Mouse (Mus musculus): ENCODE results near the gene Dgkh. TPM values are rescaled to one million over a fixed set of nuclear protein-coding genes. Genes with fewer than 3 reads are reported as not detected.
"Not testable (repeated sequence)": the region's sequence is repeated elsewhere in the genome, so short reads cannot be mapped to it uniquely, and the experiment has no call there.

Gene Dgkh
- polyA plus RNA-seq, 1 experiment, result not detected

GRCm38 (mm10) chr14:78559042-78559441, 173.5 kb downstream of the Dgkh start:
- 87% methylated on average over 8 of the region's 8 CpGs for WGBS
- Histone ChIP-seq H3K4me3 (ENCODE audit: insufficient read depth, low read depth, low read length) (no peak overlapping the region), H3K27ac (ENCODE audit: insufficient read depth, low read depth, low read length) (no peak overlapping the region), H3K4me1 (ENCODE audit: control insufficient read depth, insufficient read depth, low read length) (0 out of 2 replicates have a peak, but pooled peaks cover 4% of the 10 kb centered on the region)
- TF ChIP-seq CTCF (IDR thresholded peaks at IDR 0.05; ENCODE audit: insufficient read depth, low read depth, low read length) (no peak), POLR2A (IDR thresholded peaks at IDR 0.05; ENCODE audit: insufficient read depth, low read depth, low read length) (no peak)

DNA sequence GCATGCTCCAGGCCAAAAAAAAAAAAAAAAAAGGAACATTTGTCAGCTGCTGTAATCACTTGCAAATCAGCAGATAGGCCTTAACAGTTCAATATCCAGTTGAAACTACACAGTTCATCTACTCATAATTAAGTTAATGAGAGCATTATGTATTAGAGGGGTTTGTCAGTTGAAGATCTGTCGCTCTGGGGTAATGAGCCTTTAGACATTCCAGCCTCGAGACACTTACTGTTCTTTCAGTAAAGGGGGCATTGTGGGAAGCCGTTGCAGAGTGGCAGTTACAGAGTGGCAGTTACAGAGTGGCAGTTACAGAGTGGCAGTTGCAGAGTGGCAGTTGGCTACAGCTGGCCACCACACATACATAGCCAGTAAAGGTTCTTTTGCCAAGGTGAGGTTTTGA, 177.7 kb downstream of the Dgkh start:
- not testable (repeated sequence) for H3K4me1 ChIP-seq (ENCODE audit: control insufficient read depth, insufficient read depth, low read length); H3K27ac ChIP-seq (ENCODE audit: insufficient read depth, low read depth, low read length); H3K4me3 ChIP-seq (ENCODE audit: insufficient read depth, low read depth, low read length)
- WGBS, result 39% methylated on average over 3 of the region's 3 CpGs

GRCm38 (mm10) chr14:78553661-78554060, 178.9 kb downstream of the Dgkh start:
- Histone ChIP-seq H3K4me1 (ENCODE audit: control insufficient read depth, insufficient read depth, low read length) (0 out of 2 replicates have a peak, but pooled peaks cover 3% of the 10 kb centered on the region), H3K4me3 (ENCODE audit: insufficient read depth, low read depth, low read length) (no peak overlapping the region), H3K27ac (ENCODE audit: insufficient read depth, low read depth, low read length) (no peak overlapping the region)
- WGBS, result 98% methylated on average over 6 of the region's 6 CpGs
- TF ChIP-seq CTCF (IDR thresholded peaks at IDR 0.05; ENCODE audit: insufficient read depth, low read depth, low read length) (no peak), POLR2A (IDR thresholded peaks at IDR 0.05; ENCODE audit: insufficient read depth, low read depth, low read length) (no peak)

DNA sequence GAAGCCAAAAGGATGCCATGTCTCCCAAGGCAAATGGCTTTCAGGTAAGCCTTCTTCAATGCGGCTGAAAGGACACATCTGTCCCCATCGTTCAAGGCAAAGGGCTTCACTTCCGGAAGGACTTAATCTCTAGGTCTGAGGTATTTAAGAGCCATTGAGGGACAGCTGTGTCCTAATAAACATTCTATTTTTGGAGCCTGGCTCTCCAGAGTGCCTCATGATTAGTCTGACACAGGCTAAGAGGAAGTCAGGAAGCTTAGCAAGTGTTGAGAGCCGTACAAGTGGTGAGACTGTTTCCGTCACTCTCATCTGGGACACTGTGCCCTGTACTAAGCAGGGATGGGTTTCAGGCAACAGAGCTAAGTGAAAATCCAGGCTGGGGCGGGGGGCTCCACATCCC, 183.8 kb downstream of the Dgkh start:
- no peak overlapping the region for H3K4me3 ChIP-seq (ENCODE audit: insufficient read depth, low read depth, low read length)
- WGBS, result 80% methylated on average over 6 of the region's 6 CpGs
- H3K27ac ChIP-seq (ENCODE audit: insufficient read depth, low read depth, low read length), result no peak overlapping the region
- no peaks in the 10 kb centered on the region for H3K4me1 ChIP-seq (ENCODE audit: control insufficient read depth, insufficient read depth, low read length)
- TF ChIP-seq POLR2A (IDR thresholded peaks at IDR 0.05; ENCODE audit: insufficient read depth, low read depth, low read length) (no peak), CTCF (IDR thresholded peaks at IDR 0.05; ENCODE audit: insufficient read depth, low read depth, low read length) (no peak)

GRCm38 (mm10) chr14:78541319-78541718, 191.3 kb downstream of the Dgkh start:
- Histone ChIP-seq H3K27ac (ENCODE audit: insufficient read depth, low read depth, low read length) (no peak overlapping the region), H3K4me1 (ENCODE audit: control insufficient read depth, insufficient read depth, low read length) (peaks cover 3% of the 10 kb centered on the region; the same call in 1 of the 2 replicates), H3K4me3 (ENCODE audit: insufficient read depth, low read depth, low read length) (no peak overlapping the region)
- 76% methylated on average over 3 of the region's 3 CpGs for WGBS
- no peak for TF ChIP-seq POLR2A (IDR thresholded peaks at IDR 0.05; ENCODE audit: insufficient read depth, low read depth, low read length)
- TF ChIP-seq CTCF (IDR thresholded peaks at IDR 0.05; ENCODE audit: insufficient read depth, low read depth, low read length), result no peak

GRCm38 (mm10) chr14:78539821-78540220, 192.8 kb downstream of the Dgkh start:
- TF ChIP-seq POLR2A (IDR thresholded peaks at IDR 0.05; ENCODE audit: insufficient read depth, low read depth, low read length), result no peak
- no peak for TF ChIP-seq CTCF (IDR thresholded peaks at IDR 0.05; ENCODE audit: insufficient read depth, low read depth, low read length)
- 97% methylated on average over 1 of the region's 1 CpGs for WGBS

DNA sequence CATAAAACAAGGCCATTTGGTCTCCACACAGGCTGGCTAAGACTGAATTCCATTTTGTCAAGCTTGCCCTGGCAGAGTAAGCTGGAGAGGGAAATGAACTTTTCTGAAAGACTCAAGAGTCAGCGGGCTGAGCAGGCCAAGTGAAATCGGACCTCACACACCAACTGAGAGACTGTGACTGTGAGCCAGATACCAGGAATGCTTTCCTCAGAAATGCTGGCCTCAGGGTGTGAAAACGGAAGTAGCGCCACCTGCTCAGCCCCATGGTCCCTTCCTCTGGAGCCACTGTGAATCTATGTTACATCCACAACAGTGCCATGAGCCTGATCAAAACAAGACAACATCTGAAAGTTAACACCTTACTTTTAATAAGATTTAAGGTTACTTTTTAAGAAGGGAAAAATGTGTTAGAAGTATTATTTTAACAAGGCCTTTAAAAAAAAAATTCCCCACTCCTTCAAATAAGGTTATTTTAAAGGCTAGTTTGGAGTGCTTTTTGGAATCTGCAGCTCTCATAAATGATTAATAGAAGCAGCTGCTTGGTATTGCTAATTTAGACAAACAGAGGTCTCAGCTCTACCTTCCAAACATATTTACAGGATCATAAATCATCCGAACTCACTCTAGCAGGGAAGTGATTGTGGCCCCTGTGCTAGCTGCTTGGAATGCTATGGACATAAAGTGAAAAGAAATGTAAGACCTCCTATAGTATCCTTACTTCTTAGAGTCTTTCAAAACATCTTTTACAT, 193.8 kb downstream of the Dgkh start:
- Histone ChIP-seq H3K4me1 (ENCODE audit: control insufficient read depth, insufficient read depth, low read length) (peaks cover 3% of the 10 kb centered on the region; the same call in 1 of the 2 replicates), H3K27ac (ENCODE audit: insufficient read depth, low read depth, low read length) (no peak overlapping the region), H3K4me3 (ENCODE audit: insufficient read depth, low read depth, low read length) (no peak overlapping the region)
- no peak for TF ChIP-seq CTCF (IDR thresholded peaks at IDR 0.05; ENCODE audit: insufficient read depth, low read depth, low read length)
- no peak for TF ChIP-seq POLR2A (IDR thresholded peaks at IDR 0.05; ENCODE audit: insufficient read depth, low read depth, low read length)
- WGBS, result 48% methylated on average over 5 of the region's 5 CpGs

More at GRCm38 (mm10) chr14:78539821-78540220, 192.8 kb downstream of the Dgkh start:
- H3K27ac ChIP-seq (ENCODE audit: insufficient read depth, low read depth, low read length), result no peak overlapping the region
- H3K4me3 ChIP-seq (ENCODE audit: insufficient read depth, low read depth, low read length), result no peak overlapping the region
- H3K4me1 ChIP-seq (ENCODE audit: control insufficient read depth, insufficient read depth, low read length), result peaks cover 3% of the 10 kb centered on the region; the same call in 1 of the 2 replicates

- Histone ChIP-seq H3K4me3 (ENCODE audit: insufficient read depth, low read depth, low read length) (peak overlapping the region; percentile 66; the same call in 1 of the 2 replicates), H3K27ac (ENCODE audit: insufficient read depth, low read depth, low read length) (peak overlapping the region; percentile 98), H3K4me1 (ENCODE audit: control insufficient read depth, insufficient read depth, low read length) (peaks cover 3% of the 10 kb centered on the region; the same call in 1 of the 2 replicates)
- WGBS, result 12% methylated on average over 6 of the region's 6 CpGs
- TF ChIP-seq POLR2A (IDR thresholded peaks at IDR 0.05; ENCODE audit: insufficient read depth, low read depth, low read length), result no peak
Measured at GRCm38 (mm10) chr14:78537551-78537950, 195.0 kb downstream of the Dgkh start.

GRCm38 (mm10) chr14:78536281-78537165, 196.1 kb downstream of the Dgkh start, which contains the start of gene Akap11:
TSS of gene Akap11 (minus strand) at chr14:78536808.
- WGBS, result under 1% methylated on average over 82 of the region's 82 CpGs
- H3K4me1 ChIP-seq (ENCODE audit: control insufficient read depth, insufficient read depth, low read length), result peaks cover 5% of the 10 kb centered on the region
- no peak for TF ChIP-seq CTCF (IDR thresholded peaks at IDR 0.05; ENCODE audit: insufficient read depth, low read depth, low read length)
- peak; percentile 89 for TF ChIP-seq POLR2A (IDR thresholded peaks at IDR 0.05; ENCODE audit: insufficient read depth, low read depth, low read length)
- peak within 1 kb of the TSS; percentile 98 for H3K27ac ChIP-seq (ENCODE audit: insufficient read depth, low read depth, low read length)
- H3K4me3 ChIP-seq (ENCODE audit: insufficient read depth, low read depth, low read length), result peak within 1 kb of the TSS; percentile 66

Data from olfactory bulb, adult 2 months (tissue).